Mouse (Mus musculus) inflammation-experienced regulatory T-cells, adult 16 weeks (primary cell): ENCODE data around the gene Tprkb. TPM values are rescaled to one million over a fixed set of nuclear protein-coding genes. Genes with fewer than 3 reads are reported as not detected.

Experiments
- polyA plus RNA-seq: library from polyadenylated mRNA; unstranded; fragments of 100-300 nt; shearing (Covaris generic); gene quantifications from one replicate; pipeline ENCODE4 v1.2.1, GENCODE M21; 2017

Gene Tprkb
- 48.2 TPM for polyA plus RNA-seq

GRCm38 (mm10) chr6:85911587-85911986, at the start of gene Tprkb:
TSS of gene Tprkb (plus strand) at chr6:85911865.

DNA sequence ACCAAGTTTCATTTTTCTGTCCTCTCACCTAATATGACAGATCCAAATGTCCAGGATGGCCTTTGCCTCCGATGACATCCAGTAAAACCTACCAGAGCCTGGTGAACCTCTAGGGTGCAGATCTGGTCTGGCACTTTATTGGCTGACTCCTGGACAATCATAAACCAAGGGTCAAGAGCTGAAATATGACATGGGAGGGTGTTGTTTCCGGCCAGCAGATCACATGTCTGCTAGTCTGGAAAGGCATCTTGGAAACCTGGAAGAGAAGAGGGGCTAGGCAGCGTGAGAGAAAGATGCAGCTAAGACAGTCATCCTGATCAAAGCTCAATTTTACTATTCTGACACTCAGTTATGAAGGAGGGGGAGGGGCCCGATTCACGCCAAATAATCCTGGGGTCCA, 42.7 kb upstream of the Tprkb start, which contains the start of gene Nat8f2:
TSS of gene Nat8f2 (minus strand) at position 153 of the 400 bp plus-strand sequence.

DNA sequence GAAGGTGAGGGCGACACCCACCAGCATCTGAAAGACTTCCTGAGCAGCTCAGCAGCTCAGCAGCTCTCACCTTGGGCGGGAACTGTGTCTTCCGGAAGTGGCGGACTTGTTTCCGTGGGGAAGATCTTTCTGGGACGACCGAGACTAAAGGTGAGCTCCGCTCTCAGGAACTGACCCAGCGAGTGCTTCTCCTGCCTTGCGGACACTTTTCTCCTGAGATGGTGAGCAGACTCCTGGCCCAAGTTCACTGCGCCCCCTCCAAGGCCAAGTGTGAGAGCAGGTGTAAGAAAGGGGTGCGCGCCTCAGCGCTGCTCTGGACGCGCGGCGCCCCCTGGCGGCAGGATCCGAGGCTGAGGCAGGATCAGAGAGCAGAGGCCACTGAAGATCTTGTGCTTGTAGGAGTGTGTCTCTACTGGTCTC, 7.0 kb upstream of the Tprkb start, which contains the start of gene Nat8f4:
TSS of gene Nat8f4 (minus strand) at position 243 of the 420 bp plus-strand sequence.

GRCm38 (mm10) chr6:85915539-85916513, 4.2 kb downstream of the Tprkb start, which contains the start of gene Nat8f1:
TSS of gene Nat8f1 (minus strand) at chr6:85915687.

GRCm38 (mm10) chr6:85961101-85962091, 49.7 kb downstream of the Tprkb start, which contains the start of gene Dusp11:
TSS of gene Dusp11 (minus strand) at chr6:85961667.

Other genes starting within 250 kb of the Tprkb start
- gene Nat8f7, start 198.7 kb upstream of the Tprkb start, polyA plus RNA-seq = not detected
- gene Nat8f3, start 146.1 kb upstream of the Tprkb start, polyA plus RNA-seq = not detected
- gene Nat8f6, start 90.9 kb upstream of the Tprkb start, polyA plus RNA-seq = not detected
- gene Nat8f5, start 90.9 kb upstream of the Tprkb start, polyA plus RNA-seq = not detected
- not detected for gene Nat8, start 79.8 kb upstream of the Tprkb start, polyA plus RNA-seq
- not detected for gene Nat8f2, start 42.7 kb upstream of the Tprkb start, polyA plus RNA-seq
- 10.0 TPM for gene Nat8f4, start 7.0 kb upstream of the Tprkb start, polyA plus RNA-seq
- gene Nat8f1, start 3.8 kb downstream of the Tprkb start, polyA plus RNA-seq = 13.8 TPM
- 195 TPM for gene Dusp11, start 49.8 kb downstream of the Tprkb start, polyA plus RNA-seq
- not detected for gene Figla, start 104.3 kb downstream of the Tprkb start, polyA plus RNA-seq
- not detected for gene Add2, start 116.8 kb downstream of the Tprkb start, polyA plus RNA-seq